ENCODE assay signal across 14 mouse cellular contexts in genomic region chr9:94377346-94378039, GRCm38 (mm10).
A peak's percentile ranks its signal among the peaks of the same experiment; 100 is the strongest.
DNase-seq lines count a peak whose midpoint lies in the region; ATAC-seq lines count a peak whose summit lies in the region.
"Had no signal": no experiment of that assay in that cellular context is flagged by ENCODE, and none has a peak within 500 bp of the region (broad histone marks: within the 10 kb centered on the region; RNA-seq: fewer than 3 reads in every experiment).

No protein-coding gene starts in this region.

- H3K4me1 ChIP-seq in hindbrain, embryonic 12.5 days: peaks cover 11% of the 10 kb centered on the region
- H3K4me1 ChIP-seq in midbrain, embryonic 16.5 days (ENCODE audit: control insufficient read depth, insufficient read depth, low read length): no peaks in the 10 kb centered on the region
- H3K4me1 ChIP-seq: embryonic facial prominence, embryonic 15.5 days had no signal

- peak overlapping the region; percentile 25; the same call in 1 of the 2 replicates for H3K27ac ChIP-seq in hindbrain, embryonic 12.5 days
- no peak overlapping the region for H3K27ac ChIP-seq in midbrain, embryonic 16.5 days (ENCODE audit: low read length)
- H3K27ac ChIP-seq: embryonic facial prominence, embryonic 15.5 days; kidney, postnatal 0 days; lung, embryonic 15.5 days had no signal

- H3K9ac ChIP-seq in hindbrain, embryonic 12.5 days: no peak overlapping the region
- no peak overlapping the region for H3K9ac ChIP-seq in midbrain, embryonic 16.5 days (ENCODE audit: low read depth, low read length)
- H3K9ac ChIP-seq: embryonic facial prominence, embryonic 15.5 days; lung, embryonic 15.5 days had no signal

- H3K36me3 ChIP-seq in hindbrain, embryonic 12.5 days: no peaks in the 10 kb centered on the region
- H3K36me3 ChIP-seq in midbrain, embryonic 16.5 days (ENCODE audit: control insufficient read depth, insufficient read depth, low read length): no peaks in the 10 kb centered on the region
- H3K36me3 ChIP-seq: embryonic facial prominence, embryonic 15.5 days; lung, embryonic 15.5 days had no signal

- DNase-seq in left cerebral cortex, postnatal 4 days: peak; percentile 79
- no peak for DNase-seq in left cerebral cortex, adult 8-10 months (ENCODE audit: low spot score in 2 of 2)
- peak; percentile 97 for DNase-seq in cerebellum, adult 9-11 months
- no peak for DNase-seq in heart, adult 18-20 months
- DNase-seq in adrenal gland, postnatal 14 days: no peak
- DNase-seq in spleen, adult 18-20 months: no peak
- DNase-seq: thymus, adult 2 months had no signal

- no peaks in the 10 kb centered on the region for H3K9me3 ChIP-seq in hindbrain, embryonic 12.5 days (replicated peaks)
- no peaks in the 10 kb centered on the region for H3K9me3 ChIP-seq in midbrain, embryonic 16.5 days (replicated peaks; ENCODE audit: control insufficient read depth, low read length, poor library complexity, severe bottlenecking)
- H3K9me3 ChIP-seq: embryonic facial prominence, embryonic 15.5 days; lung, embryonic 15.5 days had no signal

- H3K27me3 ChIP-seq in hindbrain, embryonic 12.5 days: no peaks in the 10 kb centered on the region
- H3K27me3 ChIP-seq in midbrain, embryonic 16.5 days (ENCODE audit: control insufficient read depth, insufficient read depth, low read depth, low read length): no peaks in the 10 kb centered on the region
- H3K27me3 ChIP-seq: CH12.LX; embryonic facial prominence, embryonic 15.5 days; lung, embryonic 15.5 days had no signal

- 48% methylated on average over 7 of the region's 7 CpGs for WGBS in hindbrain, embryonic 12.5 days
- WGBS in midbrain, embryonic 16.5 days: 49% methylated on average over 7 of the region's 7 CpGs

- intact Hi-C loops in left cerebral cortex, postnatal 4 days (cut with DNase I): no loop called here

- H3K4me3 ChIP-seq in hindbrain, embryonic 12.5 days: no peak overlapping the region
- no peak overlapping the region for H3K4me3 ChIP-seq in midbrain, embryonic 16.5 days (ENCODE audit: low read depth, low read length)
- H3K4me3 ChIP-seq: embryonic facial prominence, embryonic 15.5 days; lung, embryonic 15.5 days had no signal

- ATAC-seq in hindbrain, embryonic 12.5 days (ENCODE audit: low FRiP score): peak; percentile 47
- 0 out of 2 replicates have a peak, but pooled peaks have one; percentile 36 for ATAC-seq in midbrain, embryonic 16.5 days

- no peak overlapping the region for H3K4me2 ChIP-seq in hindbrain, embryonic 12.5 days (replicated peaks)
- no peak overlapping the region for H3K4me2 ChIP-seq in midbrain, embryonic 16.5 days (ENCODE audit: low read length)
- H3K4me2 ChIP-seq: embryonic facial prominence, embryonic 15.5 days; heart, embryonic 11.5 days; lung, embryonic 15.5 days had no signal

Comparison
In these comparisons a context has a peak if more than half of its experiments do, and no peak if none do; other contexts are left out.
1. DNase-seq: peak in left cerebral cortex, postnatal 4 days (single experiment) and cerebellum, adult 9-11 months (single experiment); none in left cerebral cortex, adult 8-10 months (0 of 2), heart, adult 18-20 months (0 of 2), adrenal gland, postnatal 14 days (single experiment) and spleen, adult 18-20 months (0 of 2).